Mouse (Mus musculus) stomach, postnatal 0 days (tissue): ENCODE measurements around the gene Eea1. TPM values are rescaled to one million over a fixed set of nuclear protein-coding genes. Genes with fewer than 3 reads are reported as not detected.
A peak's percentile ranks its signal among the peaks of the same experiment; 100 is the strongest.
"Not testable (repeated sequence)": the region's sequence is repeated elsewhere in the genome, so short reads cannot be mapped to it uniquely, and the experiment has no call there.

Experiments
- ATAC-seq: fragments of 200-750 bp; cut with Nextera tagmentation; 2 replicates; pipeline ENCODE4 v1.8.0; 2017; ENCODE audit not compliant: low FRiP score, low TSS enrichment
- DNase-seq: peaks from one replicate; pipeline ENCODE4 v3.0.0-alpha.2; 2016; ENCODE audit warnings: low spot score
- H3K27ac ChIP-seq: fragments of 300-500 bp; sonication (generic); replicated peaks from 2 replicates; pipeline ENCODE4 v1.5.1; 2014; ENCODE audit warnings: mild to moderate bottlenecking, control low read depth
- H3K27me3 ChIP-seq: fragments of 300-500 bp; sonication (generic); 2 replicates; pipeline ENCODE4 v1.6.1; 2014; ENCODE audit warnings: low read length; ENCODE audit not compliant: control insufficient read depth, insufficient read depth
- H3K36me3 ChIP-seq: fragments of 300-500 bp; sonication (generic); 2 replicates; pipeline ENCODE4 v1.6.1; 2014; ENCODE audit warnings: low read length, mixed read lengths; ENCODE audit not compliant: control insufficient read depth, insufficient read depth
- H3K4me1 ChIP-seq: fragments of 300-500 bp; sonication (generic); replicated peaks from 2 replicates; pipeline ENCODE4 v1.6.1; 2014; ENCODE audit warnings: antibody characterized with exemption; ENCODE audit not compliant: control insufficient read depth, insufficient read depth
- H3K4me2 ChIP-seq: fragments of 300-500 bp; sonication (generic); replicated peaks from 2 replicates; pipeline ENCODE4 v1.6.1; 2014; ENCODE audit warnings: low read depth, mild to moderate bottlenecking, control low read depth, moderate library complexity
- H3K4me3 ChIP-seq: fragments of 300-500 bp; sonication (generic); 2 replicates; pipeline ENCODE4 v1.5.1; 2014; ENCODE audit warnings: low read depth, low read length, control low read depth
- H3K9ac ChIP-seq: fragments of 300-500 bp; sonication (generic); 2 replicates; pipeline ENCODE4 v1.6.1; 2014; ENCODE audit warnings: mild to moderate bottlenecking, low read length, control low read depth, mixed read lengths
- H3K9me3 ChIP-seq: fragments of 300-500 bp; sonication (generic); 2 replicates; pipeline ENCODE4 v1.6.1; 2016; ENCODE audit warnings: low read length; ENCODE audit not compliant: control insufficient read depth
- CTCF ChIP-seq: IDR thresholded peaks from 2 replicates; pipeline ENCODE4 v1.5.1; 2016; ENCODE audit warnings: antibody characterized with exemption, low read depth, mild to moderate bottlenecking, moderate library complexity
- EP300 ChIP-seq: optimal IDR thresholded peaks from 2 replicates; pipeline ENCODE3; 2016; ENCODE audit warnings: antibody characterized with exemption
- WGBS: fragments of 180-500 bp; shearing (Covaris S2); extraction: QIAGEN DNeasy Blood & Tissue Kit; methylation state at CpG from one replicate; pipeline ENCODE4 v1.1.7; 2014; 5-methylcytosine and 5-hydroxymethylcytosine counted together
- polyA plus RNA-seq: library from polyadenylated mRNA; unstranded; fragments of >200 nt; fragmentation: Nextera tagmentation; extraction: Ambion mirVana; gene quantifications from 2 replicates; pipeline ENCODE4 v1.2.1, GENCODE M21; 2015

Eea1 gene
- polyA plus RNA-seq, 1 experiment from 2014 or later = 20.2 TPM

DNA sequence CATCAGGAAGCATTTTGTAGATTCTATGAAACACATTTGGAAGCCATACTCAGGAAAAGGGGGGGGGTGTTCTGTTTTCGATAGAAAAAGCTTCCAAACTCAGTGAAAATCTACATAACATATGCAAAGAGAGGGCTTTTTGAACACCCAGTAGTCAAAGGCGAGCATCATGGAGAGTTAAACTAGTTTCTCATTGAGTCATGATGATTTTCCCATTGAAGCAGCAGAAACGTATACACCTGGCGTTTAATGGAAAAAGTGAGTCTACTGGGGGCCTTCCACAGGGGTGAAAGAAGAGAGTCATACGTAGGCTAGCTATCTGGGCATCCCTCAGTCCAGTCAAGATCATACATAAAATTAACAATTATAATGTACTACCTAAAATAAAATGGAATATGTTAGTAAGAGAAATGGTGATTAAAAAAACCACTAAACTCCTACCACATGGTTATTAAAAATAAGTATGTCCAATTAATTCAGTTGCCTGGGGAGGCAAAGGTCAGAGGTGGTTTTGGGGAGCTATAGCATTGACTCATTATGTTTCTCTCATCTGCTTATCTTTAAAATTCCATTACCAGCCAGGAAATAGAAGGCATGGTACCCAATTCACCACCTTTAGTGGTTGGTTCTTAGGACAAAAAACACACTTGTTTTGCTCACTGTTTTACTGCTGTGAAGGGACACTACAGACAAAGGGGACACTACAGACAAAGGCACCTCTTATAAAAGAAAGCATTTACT is 25.8 kb upstream of the Eea1 start:
- DNase-seq (no peak), ATAC-seq (no peak)
- no peak for TF ChIP-seq CTCF
- TF ChIP-seq EP300 = no peak
- Histone ChIP-seq H3K27me3 (no peaks in the 10 kb centered on the region), H3K4me1 (no peaks in the 10 kb centered on the region), H3K27ac (no peak overlapping the region), H3K9ac (no peak overlapping the region), H3K4me3 (no peak overlapping the region), H3K9me3 (no peaks in the 10 kb centered on the region), H3K4me2 (no peak overlapping the region), H3K36me3 (no peaks in the 10 kb centered on the region)
- 87% methylated on average over 5 of the region's 5 CpGs for WGBS

DNA sequence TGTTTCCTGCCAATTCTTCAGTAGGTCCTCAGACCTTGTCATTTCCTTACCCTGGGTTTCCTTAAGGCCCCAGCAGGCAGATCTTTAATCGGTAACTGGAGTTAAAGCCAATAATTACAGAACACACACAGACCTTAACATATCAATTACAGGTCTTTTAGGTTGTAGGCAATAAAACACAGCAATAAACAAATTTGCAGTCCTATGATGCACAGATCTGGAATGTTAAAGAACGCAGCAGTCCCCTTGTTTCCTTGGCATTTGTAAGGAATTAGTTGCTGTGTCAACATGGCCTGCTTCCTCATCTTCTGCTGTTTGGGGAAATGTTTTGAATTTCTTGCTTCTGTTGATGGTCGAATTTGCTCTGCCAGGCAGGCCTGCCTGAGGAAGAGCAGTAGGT is 21.7 kb upstream of the Eea1 start:
- ATAC-seq = no peak
- Histone ChIP-seq H3K4me3 (no peak overlapping the region), H3K27ac (no peak overlapping the region), H3K36me3 (no peaks in the 10 kb centered on the region), H3K27me3 (no peaks in the 10 kb centered on the region), H3K9me3 (no peaks in the 10 kb centered on the region), H3K4me2 (no peak overlapping the region), H3K4me1 (no peaks in the 10 kb centered on the region), H3K9ac (no peak overlapping the region)
- 40% methylated on average over 3 of the region's 3 CpGs for WGBS
- no peak for DNase-seq
- TF ChIP-seq CTCF (no peak), EP300 (no peak)

DNA sequence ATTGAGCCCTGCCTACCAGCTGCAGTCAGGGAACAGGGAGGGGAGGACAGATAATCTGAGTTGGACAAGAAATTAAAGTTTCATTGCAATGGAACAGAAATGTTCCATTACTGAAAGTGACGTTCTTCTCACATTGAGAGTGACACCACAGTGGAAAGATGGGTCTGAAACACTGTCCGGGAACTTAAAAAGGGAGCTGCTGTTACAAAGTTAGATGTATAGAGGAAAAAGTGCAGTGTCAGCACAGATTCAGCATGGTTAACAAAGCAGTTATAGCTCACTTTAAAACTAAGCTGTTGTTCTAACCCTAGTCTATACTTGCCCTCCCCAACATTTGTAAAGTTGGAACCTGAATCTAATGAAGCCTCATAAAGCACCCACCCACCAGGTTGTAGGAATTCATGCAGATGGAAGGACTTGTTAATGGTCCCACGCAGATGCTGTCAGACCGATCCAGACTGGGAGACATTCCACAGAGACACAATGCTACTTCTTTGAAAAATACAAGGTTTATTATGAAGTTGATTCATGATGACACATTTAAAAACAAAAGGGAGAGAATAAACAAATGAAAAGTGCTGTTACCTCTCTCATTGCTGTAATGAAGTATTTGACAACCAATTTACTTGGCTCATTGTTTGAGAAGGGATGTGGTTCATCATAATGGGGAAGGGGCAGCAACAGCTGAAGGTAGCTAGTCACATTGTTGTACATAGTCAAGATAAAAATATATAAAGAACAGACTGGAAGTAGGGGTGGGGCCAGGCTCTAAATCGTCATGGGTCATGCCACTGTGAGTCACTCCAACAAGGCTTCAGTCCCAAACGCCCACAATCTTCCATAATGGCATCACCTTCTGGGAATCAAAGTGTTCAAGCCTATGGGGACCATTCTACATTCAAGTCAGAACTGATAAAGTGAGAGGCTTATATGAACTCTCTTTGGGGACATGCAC is 16.9 kb upstream of the Eea1 start:
- no peaks in the 10 kb centered on the region for H3K9me3 ChIP-seq
- no peak overlapping the region for H3K4me3 ChIP-seq
- no peak for ATAC-seq
- no peak overlapping the region for H3K4me2 ChIP-seq
- no peaks in the 10 kb centered on the region for H3K27me3 ChIP-seq
- WGBS = 53% methylated on average over 6 of the region's 6 CpGs
- no peak overlapping the region for H3K27ac ChIP-seq
- TF ChIP-seq EP300 (no peak), CTCF (no peak)
- H3K4me1 ChIP-seq = no peaks in the 10 kb centered on the region
- no peak overlapping the region for H3K9ac ChIP-seq
- no peak for DNase-seq
- H3K36me3 ChIP-seq = no peaks in the 10 kb centered on the region

DNA sequence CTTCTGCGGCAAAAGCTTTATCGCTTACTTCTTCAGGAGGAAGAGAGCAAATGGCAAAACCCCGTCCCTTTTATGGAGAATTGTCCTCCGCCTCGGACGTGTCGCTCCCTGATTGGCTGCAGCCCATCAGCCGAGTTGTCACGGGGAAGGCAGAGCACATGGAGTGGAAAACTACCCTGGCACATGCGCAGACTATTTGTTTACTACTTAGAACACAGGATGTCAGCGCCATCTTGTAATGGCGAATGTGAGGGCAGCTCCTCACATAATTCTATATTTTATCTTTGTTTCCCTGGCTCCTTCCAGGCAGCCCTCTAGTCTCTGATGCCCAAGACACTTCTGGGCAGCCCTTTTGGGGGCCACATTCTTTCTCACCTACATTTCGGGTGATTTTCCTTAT is 6.8 kb upstream of the Eea1 start:
- not testable (repeated sequence) for H3K36me3 ChIP-seq, H3K27me3 ChIP-seq, H3K9me3 ChIP-seq, DNase-seq, ATAC-seq, H3K4me3 ChIP-seq, H3K27ac ChIP-seq, H3K9ac ChIP-seq, H3K4me1 ChIP-seq, H3K4me2 ChIP-seq
- WGBS = 92% methylated on average over 13 of the region's 13 CpGs

DNA sequence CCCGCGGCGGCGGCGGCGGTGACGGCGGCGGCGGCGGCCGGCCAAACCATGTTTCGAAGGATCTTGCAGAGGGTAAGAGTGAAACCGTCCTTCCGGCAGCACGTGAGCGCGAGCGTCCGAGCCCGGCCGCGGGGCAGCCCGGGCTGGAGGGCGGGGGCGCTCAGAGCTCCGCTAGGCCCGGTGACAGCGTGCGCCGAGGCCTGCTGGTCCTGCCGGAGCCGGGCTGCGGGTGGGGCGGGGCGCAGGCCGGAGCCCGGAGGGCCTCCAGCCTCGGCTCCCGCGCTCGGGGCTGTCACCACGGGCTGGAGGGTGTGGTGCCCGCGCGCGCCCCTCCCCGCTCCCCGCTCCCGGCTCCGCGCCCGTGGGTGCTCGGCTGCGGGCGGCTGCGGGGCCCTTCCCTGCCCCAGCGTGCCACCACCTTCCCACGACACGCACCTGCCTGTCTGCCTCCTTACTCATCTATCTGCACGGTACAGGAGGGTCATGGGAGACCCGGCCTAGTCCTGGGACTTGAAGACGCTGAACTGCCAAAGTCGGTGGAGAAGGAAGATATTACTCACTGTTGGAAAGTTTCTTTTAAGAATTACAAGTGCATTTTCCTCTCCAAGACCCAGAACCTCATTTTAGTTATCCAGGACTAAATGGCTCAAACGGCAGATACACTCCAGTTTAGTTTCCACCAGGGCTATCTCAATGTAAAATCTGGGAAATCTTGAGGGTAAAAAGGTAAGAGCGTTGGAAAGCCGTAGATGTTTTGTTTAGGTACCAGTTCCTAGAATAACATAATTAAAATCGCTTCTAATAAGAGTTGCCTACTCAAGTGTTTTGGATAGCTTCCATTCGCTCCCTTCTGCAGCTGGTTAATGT is 684 bp downstream of the Eea1 start:
- no peak for TF ChIP-seq EP300
- no peak for TF ChIP-seq CTCF
- 4% methylated on average over 36 of the region's 69 CpGs for WGBS
- Histone ChIP-seq H3K36me3 (no peaks in the 10 kb centered on the region), H3K27ac (peak overlapping the region; percentile 97), H3K27me3 (no peaks in the 10 kb centered on the region), H3K4me2 (peak overlapping the region; percentile 82), H3K9me3 (no peaks in the 10 kb centered on the region), H3K4me1 (no peaks in the 10 kb centered on the region), H3K4me3 (peak overlapping the region; percentile 91), H3K9ac (peak overlapping the region; percentile 86)
- DNase-seq (peak; percentile 75), ATAC-seq (peak; percentile 71)
